ENCODE assay signal across 24 mouse cellular contexts in genomic region chr14:12085078-12085477, GRCm38 (mm10).
DNase-seq lines count a peak whose midpoint lies in the region; TF ChIP-seq lines count a peak whose summit lies in the region.
"Had no signal": no experiment of that assay in that cellular context is flagged by ENCODE, and none has a peak within 500 bp of the region (broad histone marks: within the 10 kb centered on the region; RNA-seq: fewer than 3 reads in every experiment).

No protein-coding gene starts in this region.

- intact Hi-C loops in left cerebral cortex, postnatal 4 days (cut with DNase I) = no loop called here
- intact Hi-C loops in left cerebral cortex, postnatal 36 days (cut with DNase I) = no loop called here
- intact Hi-C loops in gastrocnemius, postnatal 36 days (cut with DNase I) = no loop called here
- intact Hi-C loops in gastrocnemius, adult 2 months (cut with DNase I) = no loop called here

- peak; percentile 38 for DNase-seq in left cerebral cortex, postnatal 4 days
- no peak for DNase-seq in left cerebral cortex, postnatal 36 days (ENCODE audit: low spot score in 2 of 2)
- peak; percentile 38 for DNase-seq in cerebellum, adult 11-12 months
- peak; percentile 43 for DNase-seq in cerebellum, adult 9-11 months
- DNase-seq in gastrocnemius, postnatal 36 days = no peak
- DNase-seq in gastrocnemius, adult 2 months = no peak
- DNase-seq in testis, postnatal 14 days (ENCODE audit: low spot score) = no peak
- DNase-seq: adrenal gland, postnatal 36 days; gastrocnemius, postnatal 25 days; heart, adult 18-20 months; heart, postnatal 36 days; kidney, adult 8-10 months; kidney, postnatal 4 days; liver, embryonic 13.5 days; lung, adult 18-20 months; lung, postnatal 14 days; right cerebral cortex, postnatal 25 days; thymus, adult 2 months; thymus, postnatal 36 days had no signal

- no peak overlapping the region for H3K4me3 ChIP-seq in gastrocnemius, adult 2 months
- H3K4me3 ChIP-seq: forebrain, embryonic 13.5 days; hindbrain, embryonic 12.5 days; limb, embryonic 10.5 days; limb, embryonic 15.5 days; liver, embryonic 13.5 days had no signal

- H3K27ac ChIP-seq in gastrocnemius, adult 2 months = no peak overlapping the region
- H3K27ac ChIP-seq: forebrain, embryonic 13.5 days; hindbrain, embryonic 12.5 days; kidney, postnatal 0 days; limb, embryonic 10.5 days; limb, embryonic 15.5 days; liver, embryonic 13.5 days had no signal

- no peak for TF ChIP-seq CTCF in gastrocnemius, adult 2 months (IDR thresholded peaks at IDR 0.05)

Comparison
In these comparisons a context has a peak if more than half of its experiments do, and no peak if none do; other contexts are left out.
1. DNase-seq: peak in left cerebral cortex, postnatal 4 days (single experiment), cerebellum, adult 11-12 months (single experiment) and cerebellum, adult 9-11 months (single experiment); none in left cerebral cortex, postnatal 36 days (0 of 2), gastrocnemius, postnatal 36 days (0 of 2), gastrocnemius, adult 2 months (single experiment) and testis, postnatal 14 days (single experiment).